In genomic region chr11:82855327-82855973, GRCm38 (mm10) we compare ENCODE assay signal across 13 mouse cellular contexts. TPM values are rescaled to one million over a fixed set of nuclear protein-coding genes. Genes with fewer than 3 reads are reported as not detected.
DNase-seq lines count a peak whose midpoint lies in the region; ATAC-seq lines count a peak whose summit lies in the region.
"Had no signal": no experiment of that assay in that cellular context is flagged by ENCODE, and none has a peak within 500 bp of the region (broad histone marks: within the 10 kb centered on the region; RNA-seq: fewer than 3 reads in every experiment).

No protein-coding gene starts in this region.

- H3K4me3 ChIP-seq in kidney, embryonic 15.5 days (replicated peaks): no peak overlapping the region
- H3K4me3 ChIP-seq in liver, embryonic 12.5 days: no peak overlapping the region
- H3K4me3 ChIP-seq in stomach, embryonic 14.5 days (ENCODE audit: low read depth, low read length): no peak overlapping the region
- H3K4me3 ChIP-seq: embryonic facial prominence, embryonic 13.5 days had no signal

- WGBS in kidney, embryonic 15.5 days: 80% methylated on average over 9 of the region's 9 CpGs
- WGBS in liver, embryonic 12.5 days (ENCODE audit: insufficient replicate concordance): 64% methylated on average over 9 of the region's 9 CpGs
- 65% methylated on average over 9 of the region's 9 CpGs for WGBS in stomach, embryonic 14.5 days

- H3K27ac ChIP-seq in kidney, embryonic 15.5 days: peak overlapping the region; percentile 47
- H3K27ac ChIP-seq in liver, embryonic 12.5 days: peak overlapping the region; percentile 76
- H3K27ac ChIP-seq in stomach, embryonic 14.5 days (ENCODE audit: low read length): peak overlapping the region; percentile 72
- H3K27ac ChIP-seq: embryonic facial prominence, embryonic 13.5 days had no signal

- H3K9me3 ChIP-seq in kidney, embryonic 15.5 days (replicated peaks): no peaks in the 10 kb centered on the region
- H3K9me3 ChIP-seq in liver, embryonic 12.5 days (replicated peaks): no peaks in the 10 kb centered on the region
- H3K9me3 ChIP-seq in stomach, embryonic 14.5 days (ENCODE audit: control insufficient read depth, low read depth, low read length): no peaks in the 10 kb centered on the region
- H3K9me3 ChIP-seq: embryonic facial prominence, embryonic 13.5 days had no signal

- H3K4me2 ChIP-seq in kidney, embryonic 15.5 days: no peak overlapping the region
- peak overlapping the region; percentile 52 for H3K4me2 ChIP-seq in liver, embryonic 12.5 days
- H3K4me2 ChIP-seq in stomach, embryonic 14.5 days (replicated peaks; ENCODE audit: low read depth, low read length): no peak overlapping the region
- H3K4me2 ChIP-seq: embryonic facial prominence, embryonic 13.5 days had no signal

- no peak overlapping the region for H3K9ac ChIP-seq in kidney, embryonic 15.5 days
- H3K9ac ChIP-seq in liver, embryonic 12.5 days: peak overlapping the region; percentile 25
- no peak overlapping the region for H3K9ac ChIP-seq in stomach, embryonic 14.5 days (replicated peaks; ENCODE audit: low read depth, low read length)
- H3K9ac ChIP-seq: embryonic facial prominence, embryonic 13.5 days had no signal

- H3K27me3 ChIP-seq in kidney, embryonic 15.5 days: no peaks in the 10 kb centered on the region
- H3K27me3 ChIP-seq in liver, embryonic 12.5 days (replicated peaks): no peaks in the 10 kb centered on the region
- H3K27me3 ChIP-seq in stomach, embryonic 14.5 days (ENCODE audit: control insufficient read depth, insufficient read depth, low read length): no peaks in the 10 kb centered on the region
- H3K27me3 ChIP-seq: embryonic facial prominence, embryonic 13.5 days had no signal

- ATAC-seq in kidney, embryonic 15.5 days (replicated peaks; ENCODE audit: low FRiP score): peak; percentile 54; the same call in 1 of the 2 replicates
- ATAC-seq in liver, embryonic 12.5 days: peak; percentile 93
- peak; percentile 83; the same call in 1 of the 2 replicates for ATAC-seq in stomach, embryonic 14.5 days (ENCODE audit: insufficient number of reproducible peaks, insufficient read depth, low FRiP score, low read depth)
- ATAC-seq: CD4-positive, CD25-positive, alpha-beta regulatory T cell, adult 4 months had no signal

- peaks cover 35% of the 10 kb centered on the region for H3K4me1 ChIP-seq in kidney, embryonic 15.5 days
- peaks cover 74% of the 10 kb centered on the region for H3K4me1 ChIP-seq in liver, embryonic 12.5 days
- H3K4me1 ChIP-seq in stomach, embryonic 14.5 days (ENCODE audit: control insufficient read depth, insufficient read depth, low read length): 0 out of 2 replicates have a peak, but pooled peaks cover 3% of the 10 kb centered on the region

- H3K36me3 ChIP-seq in kidney, embryonic 15.5 days: no peaks in the 10 kb centered on the region
- H3K36me3 ChIP-seq in liver, embryonic 12.5 days: peaks cover 12% of the 10 kb centered on the region
- no peaks in the 10 kb centered on the region for H3K36me3 ChIP-seq in stomach, embryonic 14.5 days (ENCODE audit: control insufficient read depth, insufficient read depth, low read length)
- H3K36me3 ChIP-seq: embryonic facial prominence, embryonic 13.5 days had no signal

- no peak for DNase-seq in kidney, postnatal 36 days
- peak; percentile 57 for DNase-seq in c-Kit-negative CD71-positive TER-119-positive erythroid progenitor cells, embryonic 14.5 days (ENCODE audit: low read depth, low spot score)
- DNase-seq in heart, adult 18-20 months: no peak
- no peak for DNase-seq in heart, postnatal 4 days
- DNase-seq: cerebellum, adult 9-11 months had no signal

RNA-seq across cellular contexts. Expression of gene Rffl, which starts 15.6 kb away (rescaled TPM):
- 22.3 and 23.6 TPM in 2 replicates for polyA plus RNA-seq in kidney, embryonic 15.5 days (2015; fragmentation: Nextera tagmentation; extraction: Ambion mirVana)
- 28.1 and 28.8 TPM in 2 replicates for polyA plus RNA-seq in liver, embryonic 12.5 days (2016; fragmentation: Nextera tagmentation; extraction: Ambion mirVana)
- polyA plus RNA-seq in stomach, embryonic 14.5 days (2014; fragmentation: Nextera tagmentation; extraction: Ambion mirVana): 17.9 and 19.5 TPM in 2 replicates
- total RNA-seq in heart, adult 18-20 months (2021): 1 to 10 TPM; 3.5 to 3.6 TPM
- 1 to 10 TPM; 3.6 to 4.4 TPM for total RNA-seq in heart, postnatal 4 days (2021)

RNA-seq across cellular contexts. Expression of gene Rad51d, which starts 35.0 kb away (rescaled TPM):
- polyA plus RNA-seq in kidney, embryonic 15.5 days (2015; fragmentation: Nextera tagmentation; extraction: Ambion mirVana): 11.1 and 13.9 TPM in 2 replicates
- polyA plus RNA-seq in liver, embryonic 12.5 days (2016; fragmentation: Nextera tagmentation; extraction: Ambion mirVana): 8.6 and 10.0 TPM in 2 replicates
- polyA plus RNA-seq in stomach, embryonic 14.5 days (2014; fragmentation: Nextera tagmentation; extraction: Ambion mirVana): 14.1 and 14.4 TPM in 2 replicates
- total RNA-seq in heart, adult 18-20 months (2021): 10 to 100 TPM; 10.5 to 12.0 TPM
- 10 to 100 TPM; 10.2 to 11.0 TPM for total RNA-seq in heart, postnatal 4 days (2021)

RNA-seq across cellular contexts. Expression of gene Fndc8, which starts 36.5 kb away (rescaled TPM):
- polyA plus RNA-seq in kidney, embryonic 15.5 days (2015; fragmentation: Nextera tagmentation; extraction: Ambion mirVana): 0.18 and 0.39 TPM in 2 replicates
- polyA plus RNA-seq in liver, embryonic 12.5 days (2016; fragmentation: Nextera tagmentation; extraction: Ambion mirVana): 0.08 and 0.19 TPM in 2 replicates
- 0.12 and 0.34 TPM in 2 replicates for polyA plus RNA-seq in stomach, embryonic 14.5 days (2014; fragmentation: Nextera tagmentation; extraction: Ambion mirVana)
- total RNA-seq in heart, adult 18-20 months (2021): not detected
- under 1 TPM; 0.12 to 0.16 TPM for total RNA-seq in heart, postnatal 4 days (2021)
- total RNA-seq: gastrocnemius, adult 18-20 months; layer of hippocampus, adult 18-20 months; left cerebral cortex, postnatal 25 days had no signal

RNA-seq across cellular contexts. Expression of gene Nle1, which starts 52.8 kb away (rescaled TPM):
- polyA plus RNA-seq in kidney, embryonic 15.5 days (2015; fragmentation: Nextera tagmentation; extraction: Ambion mirVana): 34.9 and 40.0 TPM in 2 replicates
- polyA plus RNA-seq in liver, embryonic 12.5 days (2016; fragmentation: Nextera tagmentation; extraction: Ambion mirVana): 30.6 and 30.7 TPM in 2 replicates
- 30.9 and 31.6 TPM in 2 replicates for polyA plus RNA-seq in stomach, embryonic 14.5 days (2014; fragmentation: Nextera tagmentation; extraction: Ambion mirVana)
- 10 to 100 TPM; 11.7 to 12.4 TPM for total RNA-seq in heart, adult 18-20 months (2021)
- 10 to 100 TPM; 17.4 to 20.1 TPM for total RNA-seq in heart, postnatal 4 days (2021)

RNA-seq across cellular contexts. Expression of gene Unc45b, which starts 54.9 kb away (rescaled TPM):
- 6.0 and 7.1 TPM in 2 replicates for polyA plus RNA-seq in kidney, embryonic 15.5 days (2015; fragmentation: Nextera tagmentation; extraction: Ambion mirVana)
- 1.1 and 1.4 TPM in 2 replicates for polyA plus RNA-seq in liver, embryonic 12.5 days (2016; fragmentation: Nextera tagmentation; extraction: Ambion mirVana)
- polyA plus RNA-seq in stomach, embryonic 14.5 days (2014; fragmentation: Nextera tagmentation; extraction: Ambion mirVana): 1.6 and 1.8 TPM in 2 replicates
- 100 to 1,000 TPM; 185 to 201 TPM for total RNA-seq in heart, adult 18-20 months (2021)
- 100 to 1,000 TPM; 177 to 187 TPM for total RNA-seq in heart, postnatal 4 days (2021)
